In genomic region chr11:60130516-60130915, GRCm38 (mm10) we compare ENCODE assay signal across 11 mouse cellular contexts. TPM values are rescaled to one million over a fixed set of nuclear protein-coding genes. Genes with fewer than 3 reads are reported as not detected.
DNase-seq lines count a peak whose midpoint lies in the region; ATAC-seq lines count a peak whose summit lies in the region.
"Had no signal": no experiment of that assay in that cellular context is flagged by ENCODE, and none has a peak within 500 bp of the region (broad histone marks: within the 10 kb centered on the region; RNA-seq: fewer than 3 reads in every experiment).

No protein-coding gene starts in this region.

- intact Hi-C loops in heart, postnatal 10 days (cut with DNase I): no loop called here

- H3K4me1 ChIP-seq in heart, embryonic 15.5 days (replicated peaks): peaks cover 83% of the 10 kb centered on the region
- peaks cover 39% of the 10 kb centered on the region for H3K4me1 ChIP-seq in midbrain, embryonic 13.5 days (replicated peaks)
- peaks cover 4% of the 10 kb centered on the region; the same call in 1 of the 2 replicates for H3K4me1 ChIP-seq in midbrain, embryonic 11.5 days (ENCODE audit: control insufficient read depth, insufficient read depth, low read length)
- H3K4me1 ChIP-seq in limb, embryonic 13.5 days: peaks cover 64% of the 10 kb centered on the region

- 44% methylated on average over 6 of the region's 6 CpGs for WGBS in heart, embryonic 15.5 days
- WGBS in midbrain, embryonic 13.5 days: 86% methylated on average over 6 of the region's 6 CpGs
- 79% methylated on average over 6 of the region's 6 CpGs for WGBS in midbrain, embryonic 11.5 days
- WGBS in limb, embryonic 13.5 days: 33% methylated on average over 6 of the region's 6 CpGs

- no peak overlapping the region for H3K9ac ChIP-seq in heart, embryonic 15.5 days
- no peak overlapping the region for H3K9ac ChIP-seq in midbrain, embryonic 13.5 days (replicated peaks)
- no peak overlapping the region for H3K9ac ChIP-seq in midbrain, embryonic 11.5 days (ENCODE audit: low read length)
- H3K9ac ChIP-seq in limb, embryonic 13.5 days: no peak overlapping the region
- H3K9ac ChIP-seq: liver, embryonic 12.5 days had no signal

- DNase-seq in heart, postnatal 10 days: no peak
- DNase-seq in midbrain, embryonic 11.5 days (ENCODE audit: low spot score, missing footprints): no peak
- peak; percentile 74 for DNase-seq in thymus, postnatal 14 days
- DNase-seq in ovary, adult 18-20 months (ENCODE audit: low spot score): no peak
- no peak for DNase-seq in cerebellum, adult 9-11 months
- DNase-seq: adrenal gland, postnatal 36 days; kidney, postnatal 25 days had no signal

- H3K4me2 ChIP-seq in heart, embryonic 15.5 days: no peak overlapping the region
- H3K4me2 ChIP-seq in midbrain, embryonic 13.5 days (replicated peaks): no peak overlapping the region
- no peak overlapping the region for H3K4me2 ChIP-seq in midbrain, embryonic 11.5 days
- H3K4me2 ChIP-seq in limb, embryonic 13.5 days (replicated peaks): no peak overlapping the region
- H3K4me2 ChIP-seq: liver, embryonic 12.5 days had no signal

- peak overlapping the region; percentile 73 for H3K27ac ChIP-seq in heart, embryonic 15.5 days
- peak overlapping the region; percentile 56; the same call in 1 of the 2 replicates for H3K27ac ChIP-seq in midbrain, embryonic 13.5 days
- no peak overlapping the region for H3K27ac ChIP-seq in midbrain, embryonic 11.5 days (ENCODE audit: low read depth, low read length)
- peak overlapping the region; percentile 6; the same call in 1 of the 2 replicates for H3K27ac ChIP-seq in limb, embryonic 13.5 days
- H3K27ac ChIP-seq: liver, embryonic 12.5 days had no signal

- H3K9me3 ChIP-seq in heart, embryonic 15.5 days (replicated peaks): no peaks in the 10 kb centered on the region
- no peaks in the 10 kb centered on the region for H3K9me3 ChIP-seq in midbrain, embryonic 13.5 days
- no peaks in the 10 kb centered on the region for H3K9me3 ChIP-seq in midbrain, embryonic 11.5 days (ENCODE audit: control insufficient read depth, low read length)
- no peaks in the 10 kb centered on the region for H3K9me3 ChIP-seq in limb, embryonic 13.5 days
- H3K9me3 ChIP-seq: liver, embryonic 12.5 days had no signal

- no peak overlapping the region for H3K4me3 ChIP-seq in heart, embryonic 15.5 days
- no peak overlapping the region for H3K4me3 ChIP-seq in midbrain, embryonic 13.5 days (replicated peaks)
- H3K4me3 ChIP-seq in midbrain, embryonic 11.5 days (ENCODE audit: low read depth, low read length): no peak overlapping the region
- no peak overlapping the region for H3K4me3 ChIP-seq in limb, embryonic 13.5 days
- H3K4me3 ChIP-seq: liver, embryonic 12.5 days had no signal

- 0 out of 2 replicates have a peak, but pooled peaks have one; percentile 36 for ATAC-seq in heart, embryonic 15.5 days (replicated peaks; ENCODE audit: insufficient number of reproducible peaks, insufficient read depth, low FRiP score, low read depth)
- no peak for ATAC-seq in midbrain, embryonic 13.5 days
- no peak for ATAC-seq in midbrain, embryonic 11.5 days (ENCODE audit: low FRiP score)
- ATAC-seq in limb, embryonic 13.5 days (ENCODE audit: low FRiP score, low read depth): no peak
- ATAC-seq: liver, embryonic 12.5 days had no signal

- no peaks in the 10 kb centered on the region for H3K27me3 ChIP-seq in heart, embryonic 15.5 days
- no peaks in the 10 kb centered on the region for H3K27me3 ChIP-seq in midbrain, embryonic 13.5 days
- H3K27me3 ChIP-seq in midbrain, embryonic 11.5 days (ENCODE audit: control insufficient read depth, insufficient read depth, low read length): no peaks in the 10 kb centered on the region
- no peaks in the 10 kb centered on the region for H3K27me3 ChIP-seq in limb, embryonic 13.5 days
- H3K27me3 ChIP-seq: liver, embryonic 12.5 days had no signal

- H3K36me3 ChIP-seq in heart, embryonic 15.5 days: no peaks in the 10 kb centered on the region
- H3K36me3 ChIP-seq in midbrain, embryonic 13.5 days: no peaks in the 10 kb centered on the region
- H3K36me3 ChIP-seq in midbrain, embryonic 11.5 days (ENCODE audit: control insufficient read depth, insufficient read depth, low read length): no peaks in the 10 kb centered on the region; the same call in 1 of the 2 replicates
- no peaks in the 10 kb centered on the region for H3K36me3 ChIP-seq in limb, embryonic 13.5 days

RNA-seq across cellular contexts. Expression of gene Rai1, which starts 25.7 kb away (rescaled TPM):
- polyA plus RNA-seq in heart, embryonic 15.5 days (2015; fragmentation: Nextera tagmentation; extraction: Ambion mirVana): 12.8 and 19.1 TPM in 2 replicates
- 10 to 100 TPM; 44.6 to 45.7 TPM for total RNA-seq in heart, postnatal 10 days (2021)
- polyA plus RNA-seq in midbrain, embryonic 13.5 days (2015; fragmentation: Nextera tagmentation; extraction: Ambion mirVana): 32.7 and 33.8 TPM in 2 replicates
- polyA plus RNA-seq in midbrain, embryonic 11.5 days (2014; fragmentation: Nextera tagmentation; extraction: Ambion mirVana): 19.0 and 23.9 TPM in 2 replicates
- polyA plus RNA-seq in limb, embryonic 13.5 days (2015; fragmentation: Nextera tagmentation; extraction: Ambion mirVana): 27.3 and 29.6 TPM in 2 replicates
